Mouse (Mus musculus) brain, embryonic 18.5 days (tissue): ENCODE results near the gene Siae.
A peak's percentile ranks its signal among the peaks of the same experiment; 100 is the strongest.

Experiments used
- DNase-seq: peaks from one replicate; pipeline ENCODE4 v3.0.0-alpha.2; 2012; ENCODE audit warnings: low read depth, low spot score

Gene Siae

GRCm38 (mm10) chr9:37569231-37569835 lies 13.8 kb downstream of the Siae start:
- DNase-seq: no peak

- no peak for DNase-seq
Measured at GRCm38 (mm10) chr9:37572204-37572876, 16.8 kb downstream of the Siae start.

GRCm38 (mm10) chr9:37576436-37576930 lies 21.0 kb downstream of the Siae start:
- no peak for DNase-seq

- DNase-seq: no peak
Measured at GRCm38 (mm10) chr9:37583594-37583993, 28.1 kb downstream of the Siae start.

- no peak for DNase-seq
Measured at GRCm38 (mm10) chr9:37586718-37587117, 31.2 kb downstream of the Siae start.

- no peak for DNase-seq
Measured at GRCm38 (mm10) chr9:37590381-37590780, 34.9 kb downstream of the Siae start.

GRCm38 (mm10) chr9:37592025-37592424 lies 36.5 kb downstream of the Siae start:
- DNase-seq: no peak

- no peak for DNase-seq
Measured at GRCm38 (mm10) chr9:37592633-37593032, 37.1 kb downstream of the Siae start.

GRCm38 (mm10) chr9:37593690-37594089 lies 38.2 kb downstream of the Siae start:
- DNase-seq: no peak

- no peak for DNase-seq
Measured at GRCm38 (mm10) chr9:37595570-37595969, 40.1 kb downstream of the Siae start.

- no peak for DNase-seq
Measured at GRCm38 (mm10) chr9:37598637-37599036, 43.1 kb downstream of the Siae start.

GRCm38 (mm10) chr9:37600538-37601205 lies 45.2 kb downstream of the Siae start:
- no peak for DNase-seq

GRCm38 (mm10) chr9:37605089-37605488 lies 49.6 kb downstream of the Siae start:
- DNase-seq: no peak

GRCm38 (mm10) chr9:37609558-37609957 lies 54.1 kb downstream of the Siae start:
- no peak for DNase-seq

GRCm38 (mm10) chr9:37613182-37613910 lies 57.8 kb downstream of the Siae start, which contains the start of gene Spa17:
Spa17 (minus strand) TSS chr9:37613722.
- DNase-seq: peak; percentile 78

- DNase-seq: no peak
Measured at GRCm38 (mm10) chr9:37613911-37614280, 58.4 kb downstream of the Siae start.

GRCm38 (mm10) chr9:37614316-37614715 lies 58.8 kb downstream of the Siae start:
- no peak for DNase-seq

- no peak for DNase-seq
Measured at GRCm38 (mm10) chr9:37615220-37615619, 59.7 kb downstream of the Siae start.

GRCm38 (mm10) chr9:37616770-37617169 lies 61.3 kb downstream of the Siae start:
- DNase-seq: no peak

- DNase-seq: no peak
Measured at GRCm38 (mm10) chr9:37621290-37621689, 65.8 kb downstream of the Siae start.

GRCm38 (mm10) chr9:37623981-37624380 lies 68.5 kb downstream of the Siae start:
- no peak for DNase-seq

- DNase-seq: no peak
Measured at GRCm38 (mm10) chr9:37624502-37624901, 69.0 kb downstream of the Siae start.
